ENCODE assay signal across 8 mouse cellular contexts in genomic region chr19:47463206-47463605, GRCm38 (mm10). TPM values are rescaled to one million over a fixed set of nuclear protein-coding genes. Genes with fewer than 3 reads are reported as not detected.
DNase-seq lines count a peak whose midpoint lies in the region; ATAC-seq and TF ChIP-seq lines count a peak whose summit lies in the region.

No protein-coding gene starts in this region.

- H3K79me3 ChIP-seq in C2C12 (ENCODE audit: low read depth): peaks cover 5% of the 10 kb centered on the region

- H3K79me2 ChIP-seq in C2C12 (ENCODE audit: control insufficient read depth, insufficient read depth): peaks cover 26% of the 10 kb centered on the region

- peaks cover 77% of the 10 kb centered on the region for H3K27me3 ChIP-seq in erythroblast, embryonic 14.5 days (ENCODE audit: control insufficient read depth)
- H3K27me3 ChIP-seq in C2C12 (ENCODE audit: control insufficient read depth, insufficient read depth, insufficient read length): no peaks in the 10 kb centered on the region
- H3K27me3 ChIP-seq in forebrain, embryonic 16.5 days (replicated peaks; ENCODE audit: control insufficient read depth, insufficient read depth, low read length): no peaks in the 10 kb centered on the region
- no peaks in the 10 kb centered on the region for H3K27me3 ChIP-seq in lung, embryonic 16.5 days (ENCODE audit: control insufficient read depth, insufficient read depth, low read depth, low read length)

- peaks cover 38% of the 10 kb centered on the region for H3K4me1 ChIP-seq in erythroblast, embryonic 14.5 days (ENCODE audit: control insufficient read depth)
- H3K4me1 ChIP-seq in forebrain, embryonic 16.5 days (replicated peaks; ENCODE audit: control insufficient read depth, insufficient read depth, low read length): peaks cover 23% of the 10 kb centered on the region
- peaks cover 41% of the 10 kb centered on the region for H3K4me1 ChIP-seq in lung, embryonic 16.5 days (replicated peaks; ENCODE audit: control insufficient read depth, insufficient read depth, low read length)

- no peak overlapping the region for H3K27ac ChIP-seq in forebrain, embryonic 16.5 days (ENCODE audit: low read length)
- H3K27ac ChIP-seq in lung, embryonic 16.5 days (ENCODE audit: low read length): peak overlapping the region; percentile 84

- peaks cover 11% of the 10 kb centered on the region for H3K9me3 ChIP-seq in erythroblast, embryonic 14.5 days (ENCODE audit: control insufficient read depth, low read length)
- H3K9me3 ChIP-seq in forebrain, embryonic 16.5 days (ENCODE audit: control insufficient read depth, low read length): no peaks in the 10 kb centered on the region
- H3K9me3 ChIP-seq in lung, embryonic 16.5 days (ENCODE audit: control insufficient read depth, low read length): 0 out of 2 replicates have a peak, but pooled peaks cover 3% of the 10 kb centered on the region

- TF ChIP-seq CTCF in C2C12 (IDR thresholded peaks at IDR 0.05; ENCODE audit: control insufficient read depth, insufficient read depth, insufficient read length): no peak

- peak overlapping the region; percentile 72 for H3K4me3 ChIP-seq in erythroblast, embryonic 14.5 days (replicated peaks)
- peak overlapping the region; percentile 63 for H3K4me3 ChIP-seq in C2C12 (ENCODE audit: insufficient read depth, poor library complexity, severe bottlenecking)
- peak overlapping the region; percentile 82 for H3K4me3 ChIP-seq in forebrain, embryonic 16.5 days (replicated peaks; ENCODE audit: low read length)
- peak overlapping the region; percentile 67 for H3K4me3 ChIP-seq in lung, embryonic 16.5 days (ENCODE audit: low read length)

- peak; percentile 33 for DNase-seq in testis, postnatal 14 days (ENCODE audit: low spot score)
- no peak for DNase-seq in left cerebral cortex, adult 9 months (ENCODE audit: low spot score in 2 of 2)
- DNase-seq in T-cell, adult 2 months (ENCODE audit: low spot score): no peak

- H3K36me3 ChIP-seq in erythroblast, embryonic 14.5 days (ENCODE audit: control insufficient read depth): no peaks in the 10 kb centered on the region; the same call in 1 of the 2 replicates
- H3K36me3 ChIP-seq in C2C12 (ENCODE audit: control insufficient read depth, insufficient read depth): no peaks in the 10 kb centered on the region
- H3K36me3 ChIP-seq in forebrain, embryonic 16.5 days (ENCODE audit: control insufficient read depth, insufficient read depth): no peaks in the 10 kb centered on the region
- no peaks in the 10 kb centered on the region for H3K36me3 ChIP-seq in lung, embryonic 16.5 days (ENCODE audit: control insufficient read depth, insufficient read depth, low read length)

- ATAC-seq in erythroblast, adult 5-6 weeks (replicated peaks; ENCODE audit: low FRiP score, poor library complexity, severe bottlenecking): no peak
- ATAC-seq in forebrain, embryonic 16.5 days: no peak
- ATAC-seq in lung, embryonic 16.5 days (ENCODE audit: low read depth): no peak

- peak overlapping the region; percentile 94 for H3K4me2 ChIP-seq in forebrain, embryonic 16.5 days (ENCODE audit: low read length)
- H3K4me2 ChIP-seq in lung, embryonic 16.5 days (ENCODE audit: low read depth, low read length): peak overlapping the region; percentile 96

- H3ac ChIP-seq in C2C12 (ENCODE audit: control insufficient read depth, insufficient read length, low read depth): peak overlapping the region; percentile 92

- peak overlapping the region; percentile 91 for H3K9ac ChIP-seq in forebrain, embryonic 16.5 days (replicated peaks; ENCODE audit: low read depth, low read length)
- H3K9ac ChIP-seq in lung, embryonic 16.5 days (ENCODE audit: low read length): peak overlapping the region; percentile 82

- WGBS in forebrain, embryonic 16.5 days: 0% methylated on average over 13 of the region's 13 CpGs
- WGBS in lung, embryonic 16.5 days: 1% methylated on average over 13 of the region's 13 CpGs

TF ChIP-seq in C2C12, 6 proteins besides CTCF, POLR2A, EP300 and RAD21:
- TF ChIP-seq MYOG (IDR thresholded peaks at IDR 0.05; ENCODE audit: control insufficient read depth, extremely low read depth, insufficient read length) (no peak), MYOD1 (IDR thresholded peaks at IDR 0.05; ENCODE audit: control insufficient read depth, insufficient read length, low read depth) (no peak), USF1 (IDR thresholded peaks at IDR 0.05; ENCODE audit: low read depth) (no peak), FOSL1 (IDR thresholded peaks at IDR 0.05; ENCODE audit: insufficient read depth, low read length, poor library complexity, severe bottlenecking) (no peak), MAX (IDR thresholded peaks at IDR 0.05) (no peak), CEBPB (IDR thresholded peaks at IDR 0.05; ENCODE audit: low read depth) (no peak)
TF ChIP-seq in C2C12: peak in this region for 0.

RNA-seq across cellular contexts. Expression of gene Sh3pxd2a, which starts 1.0 kb away (rescaled TPM):
- polyA plus RNA-seq in erythroblast, embryonic 14.5 days (2012): 0.10 and 0.13 TPM in 2 replicates
- 0.19 and 1.5 TPM in 2 replicates for total RNA-seq in erythroblast, adult 5-6 weeks (2015; ENCODE audit: low replicate concordance)
- 1.1 and 1.4 TPM in 2 replicates for total RNA-seq in erythroblast, adult 5-6 weeks (2017; ENCODE audit: low replicate concordance)
- polyA plus RNA-seq in C2C12 (2012; fragmentation: generic; extraction: Trizol): 22.2 TPM
- polyA plus RNA-seq in forebrain, embryonic 16.5 days (2015; fragmentation: Nextera tagmentation; extraction: Ambion mirVana): 2.1 and 2.2 TPM in 2 replicates
- polyA plus RNA-seq in lung, embryonic 16.5 days (2015; fragmentation: Nextera tagmentation; extraction: Ambion mirVana): 6.1 and 6.6 TPM in 2 replicates
